ENCODE assay signal across 19 mouse cellular contexts in the genomic region with DNA sequence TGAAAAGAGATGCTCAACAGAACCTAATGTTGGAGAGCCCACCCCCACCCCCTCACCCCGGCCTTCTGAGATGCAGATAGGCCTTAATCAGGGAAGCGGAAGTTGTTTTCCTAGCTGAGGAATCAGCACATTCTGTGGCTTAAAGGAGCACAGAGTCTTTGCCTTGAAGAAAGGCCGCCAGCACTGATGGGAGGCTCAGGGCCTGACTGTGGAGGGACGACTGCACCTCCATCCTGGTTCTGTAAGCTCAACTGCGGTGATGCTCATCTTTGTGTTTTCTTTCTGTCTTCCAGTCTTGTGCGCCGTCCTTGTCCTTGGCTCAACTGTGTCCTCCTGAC. TPM values are rescaled to one million over a fixed set of nuclear protein-coding genes. Genes with fewer than 3 reads are reported as not detected.
A peak's percentile ranks its signal among the peaks of the same experiment; 100 is the strongest.
DNase-seq lines count a peak whose midpoint lies in the region; ATAC-seq and TF ChIP-seq lines count a peak whose summit lies in the region.
"Had no signal": no experiment of that assay in that cellular context is flagged by ENCODE, and none has a peak within 500 bp of the region (broad histone marks: within the 10 kb centered on the region; RNA-seq: fewer than 3 reads in every experiment).

No protein-coding gene starts in this region.

- DNase-seq in liver, adult 2 months (ENCODE audit: extremely low read depth, low read depth, low spot score), result no peak
- DNase-seq in liver, embryonic 11.5 days (ENCODE audit: low spot score), result no peak
- peak; percentile 47 for DNase-seq in ES-CJ7 (ENCODE audit: low read depth, low spot score)
- DNase-seq in hindbrain, postnatal 0 days (ENCODE audit: low spot score), result no peak
- no peak for DNase-seq in kidney, postnatal 14 days
- DNase-seq: adrenal gland, adult 2 months; B cell, adult 2 months; cerebellum, adult 11-12 months; lung, embryonic 14.5 days; lung, postnatal 4 days; right cerebral cortex, adult 18-20 months; thymus, adult 18-20 months had no signal

- 0 out of 2 replicates have a peak overlapping the region, but pooled peaks have one; percentile 9 for H3K27ac ChIP-seq in heart, embryonic 12.5 days (ENCODE audit: poor library complexity, severe bottlenecking)
- no peak overlapping the region for H3K27ac ChIP-seq in heart, embryonic 11.5 days (ENCODE audit: low read depth, low read length)
- 0 out of 2 replicates have a peak overlapping the region, but pooled peaks have one; percentile 13 for H3K27ac ChIP-seq in liver, adult 2 months (replicated peaks; ENCODE audit: insufficient read depth, low read depth, low read length)
- H3K27ac ChIP-seq in liver, embryonic 11.5 days (ENCODE audit: low read depth, low read length), result no peak overlapping the region
- H3K27ac ChIP-seq in hindbrain, postnatal 0 days, result 0 out of 2 replicates have a peak overlapping the region, but pooled peaks have one; percentile 27
- H3K27ac ChIP-seq: forebrain, embryonic 15.5 days; limb, embryonic 13.5 days; midbrain, embryonic 13.5 days had no signal

- no peak for ATAC-seq in heart, embryonic 12.5 days (ENCODE audit: insufficient number of reproducible peaks, low FRiP score)
- no peak for ATAC-seq in heart, embryonic 11.5 days (replicated peaks; ENCODE audit: insufficient number of reproducible peaks, low FRiP score, low TSS enrichment)
- no peak for ATAC-seq in liver, embryonic 11.5 days (replicated peaks; ENCODE audit: low FRiP score)
- ATAC-seq in hindbrain, postnatal 0 days, result no peak
- ATAC-seq: forebrain, embryonic 15.5 days; intestine, postnatal 0 days; midbrain, embryonic 13.5 days had no signal

- 37% methylated on average over 7 of the region's 7 CpGs for WGBS in heart, embryonic 12.5 days
- 52% methylated on average over 7 of the region's 7 CpGs for WGBS in heart, embryonic 11.5 days (ENCODE audit: insufficient replicate concordance)
- 71% methylated on average over 7 of the region's 7 CpGs for WGBS in liver, adult 2 months
- WGBS in liver, embryonic 11.5 days, result 62% methylated on average over 7 of the region's 7 CpGs
- 63% methylated on average over 7 of the region's 7 CpGs for WGBS in hindbrain, postnatal 0 days

- TF ChIP-seq POLR2A in liver, adult 2 months (IDR thresholded peaks at IDR 0.05; ENCODE audit: extremely low read depth, insufficient read depth, low read length), result no peak

- H3K9me3 ChIP-seq in heart, embryonic 12.5 days (replicated peaks), result no peaks in the 10 kb centered on the region
- no peaks in the 10 kb centered on the region for H3K9me3 ChIP-seq in heart, embryonic 11.5 days (replicated peaks; ENCODE audit: control insufficient read depth, low read length)
- no peaks in the 10 kb centered on the region for H3K9me3 ChIP-seq in liver, embryonic 11.5 days (ENCODE audit: control insufficient read depth, low read length)
- H3K9me3 ChIP-seq in hindbrain, postnatal 0 days (ENCODE audit: low read length), result no peaks in the 10 kb centered on the region
- H3K9me3 ChIP-seq: forebrain, embryonic 15.5 days; G1E; limb, embryonic 13.5 days; midbrain, embryonic 13.5 days had no signal

- TF ChIP-seq CTCF in liver, adult 2 months (IDR thresholded peaks at IDR 0.05; ENCODE audit: low read depth, low read length), result no peak
- no peak for TF ChIP-seq CTCF in hindbrain, postnatal 0 days (IDR thresholded peaks at IDR 0.05; ENCODE audit: low read depth)

- H3K4me1 ChIP-seq in heart, embryonic 12.5 days (replicated peaks), result peaks cover 51% of the 10 kb centered on the region
- peaks cover 40% of the 10 kb centered on the region for H3K4me1 ChIP-seq in heart, embryonic 11.5 days (ENCODE audit: control insufficient read depth, insufficient read depth, low read length)
- H3K4me1 ChIP-seq in liver, adult 2 months (ENCODE audit: control insufficient read depth, insufficient read depth, low read length), result peaks cover 21% of the 10 kb centered on the region
- peaks cover 19% of the 10 kb centered on the region for H3K4me1 ChIP-seq in liver, embryonic 11.5 days (replicated peaks; ENCODE audit: control insufficient read depth, insufficient read depth, low read length)
- peaks cover 7% of the 10 kb centered on the region; the same call in 1 of the 2 replicates for H3K4me1 ChIP-seq in hindbrain, postnatal 0 days (ENCODE audit: insufficient read depth, low read length)

- no peaks in the 10 kb centered on the region for H3K36me3 ChIP-seq in heart, embryonic 12.5 days
- H3K36me3 ChIP-seq in heart, embryonic 11.5 days (ENCODE audit: control insufficient read depth, insufficient read depth, low read length), result no peaks in the 10 kb centered on the region; the same call in 1 of the 2 replicates
- no peaks in the 10 kb centered on the region for H3K36me3 ChIP-seq in liver, adult 2 months (ENCODE audit: control insufficient read depth, insufficient read depth, low read length)
- H3K36me3 ChIP-seq in liver, embryonic 11.5 days (ENCODE audit: control insufficient read depth, insufficient read depth, low read length), result no peaks in the 10 kb centered on the region
- no peaks in the 10 kb centered on the region for H3K36me3 ChIP-seq in hindbrain, postnatal 0 days (ENCODE audit: insufficient read depth, low read length)
- H3K36me3 ChIP-seq: forebrain, embryonic 15.5 days; G1E; midbrain, embryonic 13.5 days had no signal

- H3K27me3 ChIP-seq in heart, embryonic 12.5 days (replicated peaks), result no peaks in the 10 kb centered on the region
- H3K27me3 ChIP-seq in heart, embryonic 11.5 days (ENCODE audit: control insufficient read depth, insufficient read depth, low read length), result no peaks in the 10 kb centered on the region
- no peaks in the 10 kb centered on the region for H3K27me3 ChIP-seq in liver, adult 2 months (ENCODE audit: control insufficient read depth, insufficient read depth, low read length)
- H3K27me3 ChIP-seq in liver, embryonic 11.5 days (replicated peaks; ENCODE audit: control insufficient read depth, insufficient read depth, low read length), result no peaks in the 10 kb centered on the region
- H3K27me3 ChIP-seq in hindbrain, postnatal 0 days (ENCODE audit: insufficient read depth, low read length), result no peaks in the 10 kb centered on the region
- H3K27me3 ChIP-seq: forebrain, embryonic 15.5 days; limb, embryonic 13.5 days; midbrain, embryonic 13.5 days had no signal

- no peak overlapping the region for H3K4me3 ChIP-seq in heart, embryonic 12.5 days
- H3K4me3 ChIP-seq in heart, embryonic 11.5 days (ENCODE audit: low read depth, low read length), result no peak overlapping the region
- no peak overlapping the region for H3K4me3 ChIP-seq in liver, adult 2 months (ENCODE audit: insufficient read depth, low read depth, low read length)
- no peak overlapping the region for H3K4me3 ChIP-seq in liver, embryonic 11.5 days (ENCODE audit: low read depth, low read length)
- no peak overlapping the region for H3K4me3 ChIP-seq in hindbrain, postnatal 0 days (ENCODE audit: low read length)
- H3K4me3 ChIP-seq: forebrain, embryonic 15.5 days; limb, embryonic 13.5 days; midbrain, embryonic 13.5 days had no signal

- no peak overlapping the region for H3K9ac ChIP-seq in heart, embryonic 12.5 days
- no peak overlapping the region for H3K9ac ChIP-seq in heart, embryonic 11.5 days (ENCODE audit: low read depth, low read length)
- H3K9ac ChIP-seq in liver, adult 2 months (ENCODE audit: low read depth, low read length), result 0 out of 2 replicates have a peak overlapping the region, but pooled peaks have one; percentile 19
- no peak overlapping the region for H3K9ac ChIP-seq in liver, embryonic 11.5 days (ENCODE audit: low read depth, low read length)
- H3K9ac ChIP-seq in hindbrain, postnatal 0 days (replicated peaks; ENCODE audit: low read length), result no peak overlapping the region
- H3K9ac ChIP-seq: forebrain, embryonic 15.5 days; limb, embryonic 13.5 days; lung, embryonic 14.5 days; midbrain, embryonic 13.5 days had no signal

- peaks cover 26% of the 10 kb centered on the region; the same call in 1 of the 2 replicates for H3K79me2 ChIP-seq in liver, adult 2 months (ENCODE audit: control insufficient read depth, insufficient read depth, low read length)

- H3K4me2 ChIP-seq in heart, embryonic 12.5 days, result no peak overlapping the region
- no peak overlapping the region for H3K4me2 ChIP-seq in heart, embryonic 11.5 days
- H3K4me2 ChIP-seq in liver, embryonic 11.5 days, result no peak overlapping the region
- no peak overlapping the region for H3K4me2 ChIP-seq in hindbrain, postnatal 0 days (ENCODE audit: low read depth, low read length)
- H3K4me2 ChIP-seq: forebrain, embryonic 15.5 days; limb, embryonic 13.5 days; lung, embryonic 14.5 days; midbrain, embryonic 13.5 days had no signal

RNA-seq across cellular contexts. Expression of gene Itsn1, which starts 11.8 kb away (rescaled TPM):
- 29.7 and 31.2 TPM in 2 replicates for polyA plus RNA-seq in heart, embryonic 12.5 days (2016; fragmentation: Nextera tagmentation; extraction: Ambion mirVana)
- 26.6 and 29.5 TPM in 2 replicates for polyA plus RNA-seq in heart, embryonic 11.5 days (2014; fragmentation: Nextera tagmentation; extraction: Ambion mirVana)
- 13.6 and 16.5 TPM in 2 replicates for total RNA-seq in liver, adult 2 months (2014; rRNA removed)
- polyA plus RNA-seq in liver, adult 2 months (2012; rRNA removed), result 14.4 and 16.3 TPM in 2 replicates
- 24.0 and 24.5 TPM in 2 replicates for polyA plus RNA-seq in liver, embryonic 11.5 days (2014; fragmentation: Nextera tagmentation; extraction: Ambion mirVana)
- total RNA-seq in hindbrain, postnatal 0 days (2014; rRNA removed), result 65.1 and 69.5 TPM in 2 replicates
- polyA plus RNA-seq in hindbrain, postnatal 0 days (2015; fragmentation: Nextera tagmentation; extraction: Ambion mirVana), result 33.6 and 34.8 TPM in 2 replicates

RNA-seq across cellular contexts. Expression of gene Cryzl1, which starts 12.1 kb away (rescaled TPM):
- 48.2 and 54.5 TPM in 2 replicates for polyA plus RNA-seq in heart, embryonic 12.5 days (2016; fragmentation: Nextera tagmentation; extraction: Ambion mirVana)
- polyA plus RNA-seq in heart, embryonic 11.5 days (2014; fragmentation: Nextera tagmentation; extraction: Ambion mirVana), result 54.5 and 54.7 TPM in 2 replicates
- total RNA-seq in liver, adult 2 months (2014; rRNA removed), result 23.1 and 24.6 TPM in 2 replicates
- polyA plus RNA-seq in liver, adult 2 months (2012; rRNA removed), result 9.6 and 10.1 TPM in 2 replicates
- 56.4 and 57.7 TPM in 2 replicates for polyA plus RNA-seq in liver, embryonic 11.5 days (2014; fragmentation: Nextera tagmentation; extraction: Ambion mirVana)
- 28.4 and 67.3 TPM in 2 replicates for total RNA-seq in hindbrain, postnatal 0 days (2014; rRNA removed)
- 88.0 and 101 TPM in 2 replicates for polyA plus RNA-seq in hindbrain, postnatal 0 days (2015; fragmentation: Nextera tagmentation; extraction: Ambion mirVana)

RNA-seq across cellular contexts. Expression of gene Donson, which starts 52.3 kb away (rescaled TPM):
- polyA plus RNA-seq in heart, embryonic 12.5 days (2016; fragmentation: Nextera tagmentation; extraction: Ambion mirVana), result 20.9 and 22.5 TPM in 2 replicates
- polyA plus RNA-seq in heart, embryonic 11.5 days (2014; fragmentation: Nextera tagmentation; extraction: Ambion mirVana), result 20.5 and 20.7 TPM in 2 replicates
- total RNA-seq in liver, adult 2 months (2014; rRNA removed), result 2.3 and 3.0 TPM in 2 replicates
- polyA plus RNA-seq in liver, adult 2 months (2012; rRNA removed), result 1.6 and 2.9 TPM in 2 replicates
- 38.3 and 44.4 TPM in 2 replicates for polyA plus RNA-seq in liver, embryonic 11.5 days (2014; fragmentation: Nextera tagmentation; extraction: Ambion mirVana)
- total RNA-seq in hindbrain, postnatal 0 days (2014; rRNA removed), result 20.4 and 24.2 TPM in 2 replicates
- 15.3 and 15.7 TPM in 2 replicates for polyA plus RNA-seq in hindbrain, postnatal 0 days (2015; fragmentation: Nextera tagmentation; extraction: Ambion mirVana)

Comparison
In these comparisons a context has a peak if more than half of its experiments do, and no peak if none do; other contexts are left out.
1. H3K27ac ChIP-seq: peak in heart, embryonic 12.5 days (single experiment), liver, adult 2 months (single experiment) and hindbrain, postnatal 0 days (single experiment); none in heart, embryonic 11.5 days (single experiment) and liver, embryonic 11.5 days (single experiment).